Mouse (Mus musculus) limb, embryonic 11.5 days (tissue): ENCODE measurements at regions not wholly inside any gene's neighbourhood (a gene's known extent, or its start where the extent isn't known, plus 50 kb on each side); places are given as distances from the start of the nearest gene placed in this dataset.

ENCODE experiments used
- ATAC-seq: fragments of 200-750 bp; cut with Nextera tagmentation; 2 replicates; pipeline ENCODE4 v1.8.0; 2017; ENCODE audit warnings: low read depth; ENCODE audit not compliant: insufficient number of reproducible peaks, low FRiP score, low TSS enrichment
- DNase-seq: peaks from one replicate; pipeline ENCODE4 v3.0.0-alpha.2; 2015; ENCODE audit warnings: low spot score
- H3K27ac ChIP-seq: fragments of 300-500 bp; sonication (generic); replicated peaks from 2 replicates; pipeline ENCODE4 v1.5.1; 2014; ENCODE audit warnings: low read depth, mild to moderate bottlenecking, low read length
- H3K27me3 ChIP-seq: fragments of 300-500 bp; sonication (generic); 2 replicates; pipeline ENCODE4 v1.6.1; 2014; ENCODE audit warnings: mild to moderate bottlenecking, low read length, mixed read lengths; ENCODE audit not compliant: control insufficient read depth, insufficient read depth
- H3K36me3 ChIP-seq: fragments of 300-500 bp; sonication (generic); 2 replicates; pipeline ENCODE4 v1.6.1; 2014; ENCODE audit warnings: mild to moderate bottlenecking, low read length, moderate library complexity, mixed read lengths; ENCODE audit not compliant: control insufficient read depth, insufficient read depth
- H3K4me1 ChIP-seq: fragments of 300-500 bp; sonication (generic); 2 replicates; pipeline ENCODE4 v1.6.1; 2014; ENCODE audit warnings: low read length, mixed read lengths; ENCODE audit not compliant: control insufficient read depth, insufficient read depth
- H3K4me2 ChIP-seq: fragments of 300-500 bp; sonication (generic); 2 replicates; pipeline ENCODE4 v1.6.1; 2014; ENCODE audit warnings: low read depth, mild to moderate bottlenecking, moderate library complexity; ENCODE audit not compliant: severe bottlenecking
- H3K4me3 ChIP-seq: fragments of 300-500 bp; sonication (generic); 2 replicates; pipeline ENCODE4 v1.5.1; 2014; ENCODE audit warnings: low read depth, low read length
- H3K9ac ChIP-seq: fragments of 300-500 bp; sonication (generic); 2 replicates; pipeline ENCODE4 v1.6.1; 2014; ENCODE audit warnings: mild to moderate bottlenecking, low read length
- H3K9me3 ChIP-seq: fragments of 300-500 bp; sonication (generic); 2 replicates; pipeline ENCODE4 v1.6.1; 2016; ENCODE audit warnings: low read length; ENCODE audit not compliant: control insufficient read depth
- WGBS: fragments of 180-500 bp; shearing (Covaris S2); extraction: QIAGEN DNeasy Blood & Tissue Kit; methylation state at CpG from one replicate; pipeline ENCODE4 v1.1.7; 2014; 5-methylcytosine and 5-hydroxymethylcytosine counted together

DNA sequence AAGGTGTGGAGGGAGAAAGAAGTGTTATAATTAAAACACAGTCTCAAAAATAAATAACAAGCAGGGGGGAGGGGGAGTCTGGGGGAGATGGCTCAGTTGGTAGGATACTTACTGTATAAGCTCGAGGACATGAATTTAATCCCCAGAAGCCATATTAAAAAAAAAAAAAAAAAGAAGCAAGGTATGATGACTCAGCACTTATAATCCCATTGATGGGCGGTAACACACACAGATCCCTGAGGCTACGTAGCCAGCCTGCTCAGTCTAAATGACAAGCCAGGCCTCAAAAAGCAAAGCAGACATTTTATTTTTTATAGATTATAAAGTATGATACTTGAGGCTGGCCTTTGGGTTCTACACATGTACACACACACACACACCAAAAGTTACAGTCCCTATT is 96.6 kb downstream of the Sall1 start:
- Histone ChIP-seq H3K4me3 (no peak overlapping the region), H3K9me3 (no peaks in the 10 kb centered on the region), H3K36me3 (no peaks in the 10 kb centered on the region), H3K27ac (no peak overlapping the region), H3K4me1 (no peaks in the 10 kb centered on the region), H3K9ac (no peak overlapping the region), H3K27me3 (no peaks in the 10 kb centered on the region), H3K4me2 (no peak overlapping the region)
- DNase-seq, result no peak
- ATAC-seq, result no peak
- WGBS, result 80% methylated on average over 3 of the region's 3 CpGs

- no peak for ATAC-seq
- Histone ChIP-seq H3K9me3 (no peaks in the 10 kb centered on the region), H3K27ac (no peak overlapping the region), H3K4me2 (no peak overlapping the region), H3K4me3 (no peak overlapping the region), H3K36me3 (no peaks in the 10 kb centered on the region), H3K27me3 (no peaks in the 10 kb centered on the region), H3K9ac (no peak overlapping the region), H3K4me1 (no peaks in the 10 kb centered on the region)
- 71% methylated on average over 8 of the region's 8 CpGs for WGBS
- no peak for DNase-seq
These were observed 98.3 kb downstream of the Sall1 start for GRCm38 (mm10) chr8:88945656-88946055.

DNA sequence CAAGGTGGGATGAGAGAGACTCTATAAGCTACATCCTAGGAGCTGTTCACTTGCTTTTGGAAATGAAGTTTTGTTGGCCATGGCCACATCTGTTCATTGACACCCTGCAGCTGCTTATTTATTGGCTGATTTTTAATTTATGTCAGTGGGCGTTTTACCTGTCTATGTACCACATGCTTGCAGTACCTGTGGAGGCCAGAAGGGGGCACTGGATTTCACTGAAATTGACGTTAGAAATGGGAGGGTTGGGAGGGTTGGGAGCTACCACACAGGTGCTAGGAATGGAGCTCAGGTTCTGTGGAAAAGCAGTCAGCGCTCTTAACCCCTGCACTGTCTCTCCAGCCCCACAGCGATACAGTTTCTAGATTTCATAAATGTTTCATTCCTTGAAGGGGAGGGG is 99.9 kb downstream of the Sall1 start:
- H3K27me3 ChIP-seq, result no peaks in the 10 kb centered on the region
- H3K4me2 ChIP-seq, result no peak overlapping the region
- no peaks in the 10 kb centered on the region for H3K36me3 ChIP-seq
- DNase-seq (peak; percentile 49), ATAC-seq (no peak)
- H3K9ac ChIP-seq, result no peak overlapping the region
- H3K4me3 ChIP-seq, result no peak overlapping the region
- no peaks in the 10 kb centered on the region for H3K4me1 ChIP-seq
- WGBS, result 53% methylated on average over 4 of the region's 4 CpGs
- no peak overlapping the region for H3K27ac ChIP-seq
- no peaks in the 10 kb centered on the region for H3K9me3 ChIP-seq

DNA sequence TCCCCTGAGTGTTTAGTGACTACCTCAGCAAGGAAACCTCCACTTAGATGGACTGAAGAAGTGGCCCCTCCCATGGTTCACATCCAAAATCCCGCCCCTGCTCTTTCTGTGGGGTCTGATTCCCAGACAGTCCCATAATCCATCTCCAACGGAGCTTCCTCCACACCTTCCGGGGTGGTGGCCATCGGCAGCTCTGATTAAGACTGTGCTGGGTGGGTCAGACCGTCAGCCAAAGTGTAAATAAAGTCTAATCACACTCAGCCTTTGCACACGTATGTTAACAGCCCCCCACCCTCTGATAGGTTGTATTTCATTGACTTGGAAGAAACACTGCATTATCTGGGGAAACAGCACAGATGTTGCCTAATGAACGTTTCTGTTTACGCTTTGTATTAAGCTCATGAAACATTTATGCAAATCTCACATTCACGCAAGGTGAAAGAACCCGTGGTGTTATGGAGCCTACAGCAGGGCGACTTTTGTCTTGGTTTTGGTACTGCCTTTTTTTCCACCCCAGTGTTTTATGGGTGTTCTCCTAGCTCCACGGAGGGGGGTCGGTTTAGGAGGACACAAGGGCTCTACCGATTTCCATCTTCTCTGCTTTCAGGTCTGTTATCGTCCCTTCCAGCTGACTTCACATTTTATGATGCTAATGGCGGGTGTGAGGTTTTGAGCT is 104.8 kb downstream of the Sall1 start:
- no peak for DNase-seq
- WGBS, result 58% methylated on average over 16 of the region's 16 CpGs
- H3K4me1 ChIP-seq, result no peaks in the 10 kb centered on the region; the same call in 1 of the 2 replicates
- ATAC-seq, result no peak
- no peak overlapping the region for H3K4me2 ChIP-seq
- no peaks in the 10 kb centered on the region for H3K36me3 ChIP-seq
- H3K4me3 ChIP-seq, result no peak overlapping the region
- no peak overlapping the region for H3K9ac ChIP-seq
- H3K27ac ChIP-seq, result no peak overlapping the region
- H3K9me3 ChIP-seq, result no peaks in the 10 kb centered on the region
- H3K27me3 ChIP-seq, result no peaks in the 10 kb centered on the region

DNA sequence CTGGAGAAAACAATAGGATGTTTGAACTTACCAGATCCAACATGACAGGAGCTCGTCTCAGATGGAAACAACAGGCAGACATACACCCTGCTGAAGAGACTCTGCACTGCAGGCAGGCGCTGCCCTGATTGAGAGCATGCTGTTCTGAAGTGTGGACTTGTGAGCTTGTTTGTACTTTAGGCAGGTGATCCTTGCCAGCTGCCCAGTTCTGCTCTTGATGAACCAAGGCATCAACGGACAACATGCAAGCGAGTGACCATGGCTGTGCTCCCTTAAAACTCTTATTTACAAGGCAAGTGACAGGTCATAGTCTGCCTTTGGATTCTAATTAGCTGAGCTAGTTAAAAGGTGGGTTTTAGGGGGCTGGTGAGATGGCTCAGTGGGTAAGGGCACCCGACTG is 109.3 kb downstream of the Sall1 start:
- Histone ChIP-seq H3K9me3 (no peaks in the 10 kb centered on the region), H3K36me3 (no peaks in the 10 kb centered on the region), H3K9ac (no peak overlapping the region), H3K4me3 (no peak overlapping the region), H3K4me2 (no peak overlapping the region), H3K4me1 (peaks cover under 1% of the 10 kb centered on the region; the same call in 1 of the 2 replicates), H3K27ac (no peak overlapping the region), H3K27me3 (no peaks in the 10 kb centered on the region)
- ATAC-seq (no peak), DNase-seq (no peak)
- 88% methylated on average over 5 of the region's 5 CpGs for WGBS

DNA sequence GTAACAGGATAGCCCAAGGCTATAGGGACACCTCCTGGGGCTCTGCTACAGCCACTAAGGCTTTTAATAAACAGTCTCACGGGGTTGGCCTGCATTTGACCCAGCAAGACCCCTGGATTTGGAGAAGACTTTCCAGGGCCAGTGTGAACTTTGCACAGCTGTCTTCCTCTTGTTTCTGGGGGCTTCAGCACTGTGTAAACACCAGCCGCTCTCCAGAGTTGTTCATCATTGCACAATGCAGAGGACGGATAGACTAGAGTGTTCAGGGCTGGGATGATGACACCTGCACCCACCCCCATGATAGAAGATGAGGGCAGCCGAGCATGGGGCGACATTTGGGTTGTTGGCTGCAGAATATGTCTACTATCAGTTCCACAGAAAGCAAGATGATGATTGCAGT is 112.9 kb downstream of the Sall1 start:
- no peak overlapping the region for H3K27ac ChIP-seq
- no peaks in the 10 kb centered on the region for H3K36me3 ChIP-seq
- no peaks in the 10 kb centered on the region for H3K27me3 ChIP-seq
- WGBS, result 75% methylated on average over 5 of the region's 5 CpGs
- no peak overlapping the region for H3K4me2 ChIP-seq
- H3K9me3 ChIP-seq, result no peaks in the 10 kb centered on the region
- H3K9ac ChIP-seq, result no peak overlapping the region
- DNase-seq, result no peak
- H3K4me3 ChIP-seq, result no peak overlapping the region
- peaks cover 11% of the 10 kb centered on the region for H3K4me1 ChIP-seq
- ATAC-seq, result no peak

GRCm38 (mm10) chr8:88930370-88930769 is 113.6 kb downstream of the Sall1 start:
- no peak for DNase-seq
- ATAC-seq, result no peak

DNA sequence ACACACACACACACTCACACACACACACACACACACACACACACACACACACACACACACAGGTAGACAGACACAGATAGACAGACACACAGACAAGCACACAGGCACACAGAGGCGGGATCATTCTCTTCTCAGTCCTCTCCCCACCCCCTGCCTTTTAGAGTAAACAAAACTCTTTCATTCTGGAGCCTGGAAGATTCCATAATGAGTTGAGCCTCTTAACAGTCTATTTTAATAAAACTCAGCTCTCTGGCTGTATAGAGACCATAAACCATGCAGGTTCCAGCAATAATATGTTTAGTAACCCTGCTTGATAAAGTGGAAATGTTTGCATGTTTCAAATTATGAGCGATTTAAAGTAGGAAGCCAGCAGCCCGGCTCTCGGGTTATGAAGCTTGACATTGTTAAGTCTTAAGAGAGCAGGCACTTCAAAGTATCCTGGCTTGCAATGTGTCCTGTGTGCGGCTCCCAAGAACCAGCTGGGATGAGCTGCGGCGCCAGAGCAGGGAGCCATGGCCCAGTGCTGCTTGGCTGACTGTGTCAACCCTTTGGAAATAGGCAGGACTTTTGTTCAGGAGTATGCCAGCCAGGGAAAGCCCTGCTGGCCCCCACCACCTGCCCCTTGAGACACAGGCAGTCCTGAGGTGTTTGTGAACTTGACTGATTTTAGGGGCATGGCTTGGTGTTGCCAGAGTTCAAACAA is 115.1 kb downstream of the Sall1 start:
- Histone ChIP-seq H3K4me1 (peaks cover 11% of the 10 kb centered on the region), H3K4me3 (no peak overlapping the region), H3K9ac (no peak overlapping the region), H3K9me3 (no peaks in the 10 kb centered on the region), H3K27me3 (no peaks in the 10 kb centered on the region), H3K27ac (0 out of 2 replicates have a peak overlapping the region, but pooled peaks have one; percentile 47), H3K36me3 (no peaks in the 10 kb centered on the region), H3K4me2 (no peak overlapping the region)
- DNase-seq (peak; percentile 50), ATAC-seq (no peak)
- 25% methylated on average over 7 of the region's 7 CpGs for WGBS

More at GRCm38 (mm10) chr8:88930370-88930769, 113.6 kb downstream of the Sall1 start:
- H3K27ac ChIP-seq, result no peak overlapping the region
- H3K4me1 ChIP-seq, result peaks cover 11% of the 10 kb centered on the region
- no peak overlapping the region for H3K4me3 ChIP-seq
- WGBS, result 67% methylated on average over 2 of the region's 2 CpGs
- no peaks in the 10 kb centered on the region for H3K27me3 ChIP-seq
- H3K36me3 ChIP-seq, result no peaks in the 10 kb centered on the region
- H3K9ac ChIP-seq, result no peak overlapping the region
- H3K9me3 ChIP-seq, result no peaks in the 10 kb centered on the region
- no peak overlapping the region for H3K4me2 ChIP-seq
